Mouse (Mus musculus): ENCODE data around the gene Tom1l2.

DNA sequence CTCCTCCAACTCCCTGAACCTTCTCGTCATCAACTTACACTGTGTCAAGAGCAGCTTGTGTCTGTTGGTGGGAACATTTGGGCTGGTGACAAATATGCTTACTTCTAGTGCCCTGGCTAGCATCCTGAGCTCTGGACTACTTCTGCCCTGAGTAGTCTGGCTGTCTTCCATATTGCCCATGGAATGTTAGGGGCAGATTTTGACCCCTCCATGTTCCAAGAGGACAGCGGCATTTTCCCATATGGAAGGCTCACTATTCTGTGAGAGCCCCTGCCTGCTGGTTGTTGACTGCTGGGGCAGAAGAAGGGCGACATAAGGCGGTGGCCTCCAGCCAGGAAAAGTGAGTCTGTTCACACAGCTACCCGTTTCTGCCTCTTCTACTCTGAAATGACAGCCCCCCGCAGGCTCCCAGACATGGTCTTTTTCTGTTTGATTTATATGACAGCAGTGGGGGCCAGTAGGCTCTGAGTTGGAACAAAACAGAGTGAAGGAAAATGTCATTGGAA, 96.5 kb downstream of the Tom1l2 start:
- TF ChIP-seq CTCF (IDR thresholded peaks at IDR 0.05; ENCODE audit: control insufficient read depth, insufficient read depth, insufficient replicate concordance, low read depth, low read length), result no peak
- no peak for TF ChIP-seq POLR2A (IDR thresholded peaks at IDR 0.05; ENCODE audit: control insufficient read depth, low read depth, low read length)

Data from testis, adult 2 months (tissue).